Mouse (Mus musculus) brain, adult 10 weeks (tissue): ENCODE results near the gene Wdr82. TPM values are rescaled to one million over a fixed set of nuclear protein-coding genes. Genes with fewer than 3 reads are reported as not detected.

Experiments
- polyA plus RNA-seq: library from polyadenylated mRNA; stranded (reverse); fragments of 350-450 nt; fragmentation: Illumina TruSeq; extraction: RNeasy Lipid Tissue Mini Kit (QIAGEN cat#74804); gene quantifications from one replicate; pipeline ENCODE4 v1.2.3, GENCODE M21; 2015; ENCODE audit warnings: low read depth, low replicate concordance

Gene Wdr82
- polyA plus RNA-seq = 104 TPM

GRCm38 (mm10) chr9:106170556-106171345 is at the start of gene Wdr82:
TSS of gene Wdr82 (plus strand) at chr9:106170928.

GRCm38 (mm10) chr9:106158037-106158491 is 12.7 kb upstream of the Wdr82 start, which contains the start of gene Glyctk:
TSS of gene Glyctk (minus strand) at chr9:106158138.

GRCm38 (mm10) chr9:106199535-106200272 is 29.0 kb downstream of the Wdr82 start, which contains the start of gene Ppm1m:
TSS of gene Ppm1m (minus strand) at chr9:106199746.

GRCm38 (mm10) chr9:106202819-106203636 is 32.3 kb downstream of the Wdr82 start, which contains the start of gene Twf2:
TSS of gene Twf2 (plus strand) at chr9:106203108.

GRCm38 (mm10) chr9:106222261-106222851 is 51.6 kb downstream of the Wdr82 start, which contains the start of gene Tlr9:
TSS of gene Tlr9 (plus strand) at chr9:106222598.

Other genes starting within 250 kb of the Wdr82 start
- 0.62 TPM for gene Col6a5, start 210.3 kb upstream of the Wdr82 start, polyA plus RNA-seq
- 2.9 TPM for gene Col6a4, start 74.1 kb upstream of the Wdr82 start, polyA plus RNA-seq
- gene Glyctk, start 12.8 kb upstream of the Wdr82 start, polyA plus RNA-seq = 2.7 TPM
- gene Ppm1m, start 28.8 kb downstream of the Wdr82 start, polyA plus RNA-seq = 33.0 TPM
- 67.1 TPM for gene Twf2, start 32.2 kb downstream of the Wdr82 start, polyA plus RNA-seq
- gene Tlr9, start 51.7 kb downstream of the Wdr82 start, polyA plus RNA-seq = 0.61 TPM
- 108 TPM for gene Alas1, start 77.7 kb downstream of the Wdr82 start, polyA plus RNA-seq
- 22.6 TPM for gene Poc1a, start 110.1 kb downstream of the Wdr82 start, polyA plus RNA-seq
- 43.8 TPM for gene Dusp7, start 197.7 kb downstream of the Wdr82 start, polyA plus RNA-seq